Mouse (Mus musculus) left cerebral cortex, adult 11 months (tissue): ENCODE measurements around the gene Adra2b.

ENCODE experiments used
- DNase-seq: peaks from one replicate; pipeline ENCODE4 v3.0.0; 2022; ENCODE audit warnings: low spot score

Gene Adra2b

GRCm38 (mm10) chr2:127339262-127339661 lies 23.7 kb upstream of the Adra2b start:
- no peak for DNase-seq

GRCm38 (mm10) chr2:127341159-127341558 lies 21.8 kb upstream of the Adra2b start:
- DNase-seq = no peak

GRCm38 (mm10) chr2:127346334-127346733 lies 16.7 kb upstream of the Adra2b start:
- DNase-seq = no peak

GRCm38 (mm10) chr2:127347147-127347985 lies 15.6 kb upstream of the Adra2b start:
- no peak for DNase-seq

GRCm38 (mm10) chr2:127353881-127354280 lies 9.1 kb upstream of the Adra2b start:
- DNase-seq = no peak

- DNase-seq = no peak
Observed at GRCm38 (mm10) chr2:127363282-127363652, 259 bp downstream of the Adra2b start.

GRCm38 (mm10) chr2:127363696-127364095 lies 688 bp downstream of the Adra2b start:
- no peak for DNase-seq

- no peak for DNase-seq
Observed at GRCm38 (mm10) chr2:127364452-127364851, 1.4 kb downstream of the Adra2b start.

GRCm38 (mm10) chr2:127367126-127367820 lies 4.3 kb downstream of the Adra2b start:
- DNase-seq = no peak

GRCm38 (mm10) chr2:127369703-127370376 lies 6.8 kb downstream of the Adra2b start:
- no peak for DNase-seq

- no peak for DNase-seq
Observed at GRCm38 (mm10) chr2:127370561-127371483, 7.8 kb downstream of the Adra2b start.

GRCm38 (mm10) chr2:127371484-127371861 lies 8.5 kb downstream of the Adra2b start:
- DNase-seq = no peak

GRCm38 (mm10) chr2:127372082-127372481 lies 9.1 kb downstream of the Adra2b start:
- DNase-seq = no peak

- no peak for DNase-seq
Observed at GRCm38 (mm10) chr2:127374131-127374530, 11.1 kb downstream of the Adra2b start.

GRCm38 (mm10) chr2:127375087-127375486 lies 12.1 kb downstream of the Adra2b start:
- no peak for DNase-seq

GRCm38 (mm10) chr2:127375759-127376341 lies 12.8 kb downstream of the Adra2b start:
- no peak for DNase-seq

- no peak for DNase-seq
Observed at GRCm38 (mm10) chr2:127376423-127377051, 13.5 kb downstream of the Adra2b start.

GRCm38 (mm10) chr2:127377942-127378610 lies 15.1 kb downstream of the Adra2b start:
- DNase-seq = no peak

GRCm38 (mm10) chr2:127378611-127378990 lies 15.6 kb downstream of the Adra2b start:
- no peak for DNase-seq

GRCm38 (mm10) chr2:127379250-127379649 lies 16.2 kb downstream of the Adra2b start:
- DNase-seq = no peak
